Mouse (Mus musculus): ENCODE results near the gene Sept9. TPM values are rescaled to one million over a fixed set of nuclear protein-coding genes. Genes with fewer than 3 reads are reported as not detected.
A peak's percentile ranks its signal among the peaks of the same experiment; 100 is the strongest.

Gene Sept9
- total RNA-seq, 1 experiment from 2014 or later: 171 TPM

DNA sequence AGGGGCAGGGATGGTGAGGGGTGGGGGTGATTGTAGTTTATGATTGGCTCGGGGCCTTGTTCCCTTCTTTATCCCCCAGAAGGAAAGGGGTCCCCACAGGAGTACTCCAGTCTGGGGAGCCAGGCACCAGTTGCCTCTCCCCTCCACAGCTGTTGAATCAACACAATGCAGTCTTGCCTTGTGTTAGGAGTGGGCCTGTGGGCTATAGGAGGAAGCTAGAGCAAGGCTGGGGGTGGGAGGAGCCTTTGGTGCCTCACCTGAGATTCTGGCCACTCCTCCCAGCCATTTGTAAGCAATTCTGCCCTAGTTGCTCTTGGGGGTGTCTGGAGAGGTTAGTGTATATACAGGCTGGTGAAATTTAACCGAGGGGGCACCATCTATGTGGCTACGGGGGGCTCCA lies 88.3 kb downstream of the Sept9 start:
- ATAC-seq (replicated peaks in 1 of 2; ENCODE audit: insufficient read depth in 1 of 2, low FRiP score in 2 of 2, low TSS enrichment in 1 of 2, low read depth in 1 of 2, poor library complexity in 2 of 2, severe bottlenecking in 2 of 2): no peak

DNA sequence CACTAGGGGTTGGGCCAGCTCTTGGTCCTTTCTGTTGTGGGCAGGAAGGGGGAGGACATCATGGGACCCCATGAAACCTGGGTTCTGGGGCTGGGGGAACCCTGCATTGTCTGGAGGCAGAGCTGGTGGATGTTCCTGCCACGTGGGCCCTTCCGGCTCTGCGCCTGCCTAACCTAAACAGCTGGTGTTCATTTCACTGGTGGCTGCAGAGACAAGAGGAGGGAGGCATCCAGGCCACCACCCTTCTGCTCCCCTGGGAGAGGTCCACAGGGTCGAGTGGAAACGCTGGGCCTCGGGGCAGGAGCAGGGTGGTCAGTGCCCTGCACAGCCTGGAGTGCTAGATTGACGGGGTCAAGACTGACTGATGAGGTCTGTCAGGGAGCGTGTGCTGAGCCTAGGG lies 89.3 kb downstream of the Sept9 start:
- no peak for ATAC-seq (replicated peaks in 1 of 2; ENCODE audit: insufficient read depth in 1 of 2, low FRiP score in 2 of 2, low TSS enrichment in 1 of 2, low read depth in 1 of 2, poor library complexity in 2 of 2, severe bottlenecking in 2 of 2)

DNA sequence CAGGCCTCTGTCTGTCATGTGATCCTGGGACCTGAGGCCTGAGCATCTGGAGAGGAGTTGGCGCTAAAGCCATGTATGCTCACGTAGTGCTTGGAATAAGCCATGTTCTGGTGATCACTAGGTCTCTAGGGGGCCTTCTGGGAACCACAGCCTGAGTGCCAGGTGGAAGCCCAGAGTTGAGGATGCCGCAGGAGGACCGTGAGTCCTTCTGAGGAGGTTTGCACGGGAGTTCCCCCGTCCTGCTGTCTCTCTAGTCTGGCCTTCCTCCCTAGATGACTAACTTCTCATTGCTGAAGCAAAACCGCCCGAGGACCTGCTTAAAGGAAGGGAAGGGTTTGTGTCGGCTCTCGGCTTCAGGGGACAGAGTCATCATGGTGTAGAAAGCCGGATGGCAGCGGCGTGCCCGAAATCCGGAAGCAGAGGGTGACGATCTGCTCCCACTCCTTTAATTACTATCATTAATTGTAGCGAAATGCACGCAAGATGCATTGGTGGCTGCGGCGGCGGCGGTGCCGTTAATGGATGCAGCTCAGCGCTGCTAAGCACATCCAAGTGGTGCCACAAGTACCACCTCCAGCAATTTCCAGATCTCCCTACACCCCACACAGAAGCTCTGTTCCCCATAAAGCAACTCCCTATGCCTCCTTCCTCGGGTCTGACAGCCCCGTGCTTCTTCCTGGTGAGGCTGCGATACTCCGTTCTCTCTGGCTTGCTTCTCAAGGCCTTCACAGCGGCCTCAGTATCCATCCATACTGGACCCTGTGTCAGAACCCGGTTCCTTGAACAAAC lies 92.0 kb downstream of the Sept9 start:
- ATAC-seq (replicated peaks in 1 of 2; ENCODE audit: insufficient read depth in 1 of 2, low FRiP score in 2 of 2, low TSS enrichment in 1 of 2, low read depth in 1 of 2, poor library complexity in 2 of 2, severe bottlenecking in 2 of 2): no peak

DNA sequence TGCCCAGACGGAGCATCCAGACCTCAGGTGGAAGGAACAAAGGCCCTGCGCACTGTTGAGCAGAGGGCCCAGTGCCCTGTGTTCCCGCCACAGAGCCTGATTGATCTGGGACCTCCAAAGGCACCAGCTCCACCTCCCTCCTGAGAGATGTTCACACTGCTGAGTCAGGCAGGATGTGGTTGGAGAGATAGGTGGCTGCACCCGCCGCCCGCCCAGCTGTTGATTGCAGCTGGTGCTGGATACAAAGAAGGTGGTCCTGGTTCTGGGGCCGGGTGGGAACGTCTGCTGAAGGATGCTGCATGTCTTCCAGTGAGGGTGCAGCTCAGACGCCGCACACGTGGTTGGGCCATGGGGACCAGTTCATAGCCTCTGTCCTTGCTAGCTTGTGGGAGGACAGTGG lies 93.0 kb downstream of the Sept9 start:
- ATAC-seq (replicated peaks in 1 of 2; ENCODE audit: insufficient read depth in 1 of 2, low FRiP score in 2 of 2, low TSS enrichment in 1 of 2, low read depth in 1 of 2, poor library complexity in 2 of 2, severe bottlenecking in 2 of 2): peak; percentile 52 to 65; a peak in 3 of 4 replicates

DNA sequence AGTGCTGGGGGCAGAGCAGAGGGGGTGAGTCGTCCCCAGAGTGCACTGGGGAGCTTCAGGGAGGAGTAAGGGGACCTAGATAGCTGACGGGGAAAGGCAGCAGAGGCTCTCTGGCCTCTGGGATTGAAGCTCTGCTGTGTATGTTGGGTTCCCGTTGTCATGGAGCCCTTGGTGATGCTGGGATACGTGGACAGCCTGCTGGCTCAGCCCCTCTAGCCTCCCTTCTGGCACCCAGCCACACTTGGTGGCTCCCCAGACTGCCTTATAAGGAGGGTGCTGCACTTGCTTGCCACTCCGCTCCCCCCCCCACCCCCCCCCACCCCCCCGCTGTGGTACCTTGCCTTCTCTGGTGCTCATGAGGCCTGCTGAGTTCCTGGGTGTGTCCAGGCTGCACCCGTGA lies 95.8 kb downstream of the Sept9 start:
- no peak for ATAC-seq (replicated peaks in 1 of 2; ENCODE audit: insufficient read depth in 1 of 2, low FRiP score in 2 of 2, low TSS enrichment in 1 of 2, low read depth in 1 of 2, poor library complexity in 2 of 2, severe bottlenecking in 2 of 2)

DNA sequence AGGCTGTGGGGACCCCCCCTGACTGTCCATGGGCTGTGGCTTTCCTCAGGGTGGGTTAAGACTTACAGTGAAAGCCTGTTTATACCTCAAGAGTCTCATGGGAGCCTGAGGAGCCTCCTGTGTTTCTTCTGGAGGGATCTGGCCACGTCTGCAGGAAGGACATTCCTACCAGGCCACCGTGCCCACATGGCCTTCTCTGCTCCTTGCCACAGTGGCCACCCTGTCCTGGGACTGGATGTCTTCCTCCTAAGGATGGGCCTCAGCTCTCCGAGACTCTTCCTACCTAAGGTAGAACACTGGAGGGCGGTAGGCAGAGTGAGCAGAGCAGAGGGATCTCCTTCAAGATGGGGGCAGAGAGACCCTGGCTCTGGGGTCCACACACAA lies 96.6 kb downstream of the Sept9 start:
- no peak for ATAC-seq (replicated peaks in 1 of 2; ENCODE audit: insufficient read depth in 1 of 2, low FRiP score in 2 of 2, low TSS enrichment in 1 of 2, low read depth in 1 of 2, poor library complexity in 2 of 2, severe bottlenecking in 2 of 2)

DNA sequence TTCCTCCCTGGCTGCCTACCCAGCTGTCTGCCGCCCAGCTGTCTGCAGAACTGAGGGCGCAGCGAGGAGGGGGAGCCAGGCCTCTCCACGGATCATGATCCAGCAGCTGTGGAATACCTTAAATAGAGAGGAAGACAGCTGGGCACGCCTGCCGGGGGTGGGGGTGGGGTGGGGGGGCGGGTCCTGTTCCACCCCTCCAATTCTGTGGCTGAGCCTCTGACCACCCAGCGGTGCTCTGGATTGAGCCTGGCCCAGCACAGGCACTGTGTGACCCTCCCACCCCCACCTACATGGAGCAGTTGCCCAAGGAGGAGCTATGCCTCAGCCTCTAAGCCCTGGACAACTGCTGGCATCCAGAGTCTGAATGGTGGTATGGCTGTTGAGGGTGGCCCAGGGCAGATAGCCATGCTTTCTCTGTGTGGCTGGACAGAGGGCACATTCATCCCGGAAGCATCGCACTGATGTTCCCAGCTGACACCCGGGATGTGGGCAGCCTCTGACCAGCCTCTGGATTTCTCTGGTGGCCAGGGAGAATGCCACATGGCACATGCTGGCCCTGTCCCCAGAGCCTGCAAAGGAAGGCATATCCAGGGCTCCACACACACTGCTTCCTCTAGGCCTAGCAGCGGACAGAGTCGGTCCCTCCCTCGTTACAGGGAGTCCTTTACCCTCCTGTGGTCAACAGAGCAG lies 97.2 kb downstream of the Sept9 start:
- ATAC-seq (replicated peaks in 1 of 2; ENCODE audit: insufficient read depth in 1 of 2, low FRiP score in 2 of 2, low TSS enrichment in 1 of 2, low read depth in 1 of 2, poor library complexity in 2 of 2, severe bottlenecking in 2 of 2): no peak

DNA sequence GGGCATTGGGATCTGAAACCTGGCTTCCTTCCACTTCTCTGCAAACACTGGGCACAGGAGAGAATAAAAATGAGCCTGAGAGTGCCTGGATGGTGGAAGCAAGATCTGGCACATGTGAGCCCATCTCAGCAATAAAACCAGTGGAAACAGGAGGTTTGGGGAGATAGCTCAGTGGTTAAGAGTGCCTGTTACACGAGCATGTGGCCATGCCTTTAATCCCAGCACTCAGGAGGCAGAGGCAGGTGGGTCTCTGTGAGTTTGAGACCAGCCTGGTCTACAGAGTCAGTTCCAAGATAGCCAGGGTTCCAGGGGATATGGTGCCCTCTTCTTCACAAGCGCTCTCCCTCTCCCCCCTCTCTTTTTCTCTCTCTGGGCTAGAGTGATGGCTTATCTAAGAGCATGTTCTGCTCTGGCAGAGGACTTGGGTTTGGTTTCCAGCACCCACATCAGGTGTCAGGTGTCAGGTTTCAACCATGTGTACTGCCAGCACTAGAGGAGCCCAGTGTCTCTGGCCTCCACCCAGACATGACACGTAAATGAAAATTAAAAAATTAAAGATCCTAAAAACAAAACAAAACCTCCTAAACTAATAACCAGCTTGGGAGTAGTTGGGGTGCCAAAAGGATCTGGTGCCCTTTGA lies 97.8 kb downstream of the Sept9 start:
- ATAC-seq (replicated peaks in 1 of 2; ENCODE audit: insufficient read depth in 1 of 2, low FRiP score in 2 of 2, low TSS enrichment in 1 of 2, low read depth in 1 of 2, poor library complexity in 2 of 2, severe bottlenecking in 2 of 2): no peak

DNA sequence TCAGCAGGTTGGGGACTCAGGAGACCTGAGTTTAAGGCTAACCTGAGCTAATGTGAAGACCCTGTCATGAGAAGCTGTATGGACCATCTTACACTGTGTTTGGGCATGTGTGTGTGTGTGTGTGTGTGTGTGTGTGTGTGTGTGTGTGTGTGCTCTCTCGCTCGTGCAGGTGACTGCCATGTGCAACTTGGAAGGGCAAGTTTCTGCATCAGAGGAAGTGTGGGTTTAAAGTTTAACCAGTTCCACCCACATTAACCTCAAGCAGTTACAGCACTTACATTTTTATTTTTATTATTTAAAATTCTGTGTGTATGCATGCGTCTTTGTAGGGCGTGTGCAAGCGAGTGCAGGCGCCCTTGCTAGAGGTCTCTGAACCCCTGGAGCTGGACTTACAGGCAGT lies 100.3 kb downstream of the Sept9 start:
- ATAC-seq (replicated peaks in 1 of 2; ENCODE audit: insufficient read depth in 1 of 2, low FRiP score in 2 of 2, low TSS enrichment in 1 of 2, low read depth in 1 of 2, poor library complexity in 2 of 2, severe bottlenecking in 2 of 2): peak in 1 of 2 experiments; percentile 46; a peak in 1 of 4 replicates

DNA sequence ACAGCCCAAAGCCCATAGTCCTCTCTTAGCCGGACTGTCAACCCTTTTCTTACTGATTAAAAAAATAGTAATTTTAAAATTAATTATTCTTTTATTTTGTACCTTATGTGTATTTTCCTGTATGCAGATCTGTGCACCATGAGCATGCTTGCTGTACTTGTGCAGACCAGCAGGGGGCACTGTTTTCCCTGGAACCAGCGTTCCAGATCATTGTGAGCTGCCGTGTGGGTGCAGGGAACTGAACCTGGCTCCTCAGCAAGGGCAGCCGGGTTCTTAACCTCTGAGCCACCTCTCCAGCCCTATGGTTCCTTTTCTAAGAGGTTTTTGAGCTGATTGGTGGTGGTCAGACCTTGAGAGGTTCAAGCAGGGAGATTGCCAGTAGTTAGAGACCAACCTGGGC lies 101.3 kb downstream of the Sept9 start:
- no peak for ATAC-seq (replicated peaks in 1 of 2; ENCODE audit: insufficient read depth in 1 of 2, low FRiP score in 2 of 2, low TSS enrichment in 1 of 2, low read depth in 1 of 2, poor library complexity in 2 of 2, severe bottlenecking in 2 of 2)

DNA sequence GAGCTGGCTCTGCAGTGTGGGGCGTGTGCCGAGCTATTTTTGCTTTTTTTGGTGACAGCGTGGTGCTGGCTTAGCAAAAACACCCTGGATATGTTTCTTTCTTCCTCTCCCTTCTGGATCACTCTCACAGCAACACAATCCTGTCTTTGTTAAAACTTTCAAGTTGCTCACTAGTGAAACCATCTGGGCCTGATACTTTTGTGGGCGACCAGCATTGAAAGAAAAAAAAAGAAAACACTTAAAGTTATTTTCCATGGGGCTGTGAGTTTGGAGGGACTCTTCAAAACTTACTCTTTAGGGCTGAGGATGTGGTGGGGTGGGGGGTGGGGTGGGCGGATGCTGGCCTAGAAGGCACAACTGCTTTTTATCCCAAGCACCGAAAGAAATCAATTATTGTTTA lies 102.3 kb downstream of the Sept9 start:
- no peak for ATAC-seq (replicated peaks in 1 of 2; ENCODE audit: insufficient read depth in 1 of 2, low FRiP score in 2 of 2, low TSS enrichment in 1 of 2, low read depth in 1 of 2, poor library complexity in 2 of 2, severe bottlenecking in 2 of 2)

DNA sequence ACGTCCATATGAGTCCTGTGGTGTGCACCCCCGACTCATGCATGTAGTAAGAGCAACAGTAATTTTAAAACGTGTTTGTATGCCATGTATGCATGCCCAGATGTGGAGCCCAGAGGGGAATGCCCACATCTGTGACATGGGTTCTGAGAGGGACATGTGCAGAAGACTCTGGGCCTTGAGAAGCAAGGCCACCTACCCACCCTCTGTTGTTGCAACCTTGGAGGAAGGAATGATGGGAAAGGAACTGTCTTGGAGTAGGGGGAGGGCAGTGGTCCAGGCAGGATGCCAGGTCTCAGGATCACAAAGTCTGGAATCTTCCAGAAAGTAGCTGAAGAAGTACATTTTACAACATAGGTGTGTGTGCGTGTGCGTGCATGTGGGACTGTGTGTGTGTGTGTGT lies 102.9 kb downstream of the Sept9 start:
- ATAC-seq (replicated peaks in 1 of 2; ENCODE audit: insufficient read depth in 1 of 2, low FRiP score in 2 of 2, low TSS enrichment in 1 of 2, low read depth in 1 of 2, poor library complexity in 2 of 2, severe bottlenecking in 2 of 2): no peak

DNA sequence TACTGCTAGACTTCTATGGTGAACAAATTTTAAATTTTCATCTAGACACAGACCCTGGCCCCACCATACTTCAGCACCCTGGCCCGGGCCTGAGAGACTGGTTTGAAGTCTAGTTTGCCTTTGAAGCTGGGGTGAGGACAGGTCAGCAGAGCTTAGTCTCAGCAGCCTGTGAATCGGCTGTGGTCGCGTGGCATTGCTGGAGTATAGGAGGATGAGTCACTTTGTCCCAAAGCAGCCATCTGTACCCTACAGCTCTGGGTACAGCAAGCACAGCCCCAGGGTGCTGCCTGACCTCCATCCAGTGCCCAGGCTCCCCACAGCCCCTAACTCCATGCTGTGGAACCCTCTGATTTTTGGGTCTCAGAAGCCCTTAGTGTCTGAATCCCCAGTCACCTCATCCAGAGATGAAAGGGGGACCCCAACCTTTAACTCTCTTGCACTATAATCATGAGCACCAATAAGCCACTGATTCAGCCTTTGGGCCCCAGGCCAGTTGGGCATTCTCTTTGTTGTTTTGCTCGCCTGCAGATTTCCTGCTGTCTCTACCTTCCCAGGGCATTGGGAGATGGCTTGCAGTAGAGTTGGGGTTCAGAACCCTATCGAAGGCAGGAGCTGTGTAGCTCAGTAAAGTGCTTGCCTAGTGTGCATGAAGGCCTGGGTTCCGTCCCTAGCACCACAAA lies 106.2 kb downstream of the Sept9 start:
- no peak for ATAC-seq (replicated peaks in 1 of 2; ENCODE audit: insufficient read depth in 1 of 2, low FRiP score in 2 of 2, low TSS enrichment in 1 of 2, low read depth in 1 of 2, poor library complexity in 2 of 2, severe bottlenecking in 2 of 2)

DNA sequence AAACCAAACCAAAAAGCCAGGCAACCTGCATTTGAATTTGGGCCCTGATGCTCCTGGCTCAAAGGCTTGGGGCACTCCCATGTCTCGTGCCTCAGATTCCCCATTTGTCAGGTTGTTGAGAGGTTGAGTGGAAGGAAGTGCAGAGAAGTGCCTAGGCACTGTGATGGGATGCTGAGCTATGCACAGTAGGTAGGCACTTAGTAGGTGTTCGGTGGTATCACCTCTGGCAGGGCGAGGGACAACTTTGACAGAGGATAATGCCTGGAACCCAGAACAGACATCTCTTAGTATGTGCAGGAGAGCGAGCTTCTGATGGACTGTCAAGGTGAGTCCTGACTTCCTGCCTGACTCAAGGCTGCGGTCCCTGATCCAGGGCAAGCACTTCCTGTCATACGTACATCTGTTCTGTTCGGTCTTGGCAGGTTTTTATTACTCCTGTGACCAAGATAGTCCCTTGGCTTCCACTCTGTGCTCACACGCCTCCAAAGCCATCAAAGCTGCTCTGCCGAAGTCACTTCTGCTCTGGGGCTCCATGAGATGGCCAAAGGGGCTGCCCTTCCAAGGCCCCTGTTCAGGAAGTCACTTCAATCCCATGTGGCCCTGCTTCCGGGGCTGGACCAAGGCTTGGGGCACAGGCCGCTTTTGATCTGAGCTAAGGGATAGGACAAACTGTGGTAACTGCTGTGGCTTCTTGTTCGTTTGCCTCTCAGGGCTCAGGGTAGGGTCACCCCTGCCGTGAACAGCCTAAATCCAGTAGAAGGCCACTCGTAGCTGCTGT lies 107.0 kb downstream of the Sept9 start:
- ATAC-seq (replicated peaks in 1 of 2; ENCODE audit: insufficient read depth in 1 of 2, low FRiP score in 2 of 2, low TSS enrichment in 1 of 2, low read depth in 1 of 2, poor library complexity in 2 of 2, severe bottlenecking in 2 of 2): peak; percentile 34 to 55

DNA sequence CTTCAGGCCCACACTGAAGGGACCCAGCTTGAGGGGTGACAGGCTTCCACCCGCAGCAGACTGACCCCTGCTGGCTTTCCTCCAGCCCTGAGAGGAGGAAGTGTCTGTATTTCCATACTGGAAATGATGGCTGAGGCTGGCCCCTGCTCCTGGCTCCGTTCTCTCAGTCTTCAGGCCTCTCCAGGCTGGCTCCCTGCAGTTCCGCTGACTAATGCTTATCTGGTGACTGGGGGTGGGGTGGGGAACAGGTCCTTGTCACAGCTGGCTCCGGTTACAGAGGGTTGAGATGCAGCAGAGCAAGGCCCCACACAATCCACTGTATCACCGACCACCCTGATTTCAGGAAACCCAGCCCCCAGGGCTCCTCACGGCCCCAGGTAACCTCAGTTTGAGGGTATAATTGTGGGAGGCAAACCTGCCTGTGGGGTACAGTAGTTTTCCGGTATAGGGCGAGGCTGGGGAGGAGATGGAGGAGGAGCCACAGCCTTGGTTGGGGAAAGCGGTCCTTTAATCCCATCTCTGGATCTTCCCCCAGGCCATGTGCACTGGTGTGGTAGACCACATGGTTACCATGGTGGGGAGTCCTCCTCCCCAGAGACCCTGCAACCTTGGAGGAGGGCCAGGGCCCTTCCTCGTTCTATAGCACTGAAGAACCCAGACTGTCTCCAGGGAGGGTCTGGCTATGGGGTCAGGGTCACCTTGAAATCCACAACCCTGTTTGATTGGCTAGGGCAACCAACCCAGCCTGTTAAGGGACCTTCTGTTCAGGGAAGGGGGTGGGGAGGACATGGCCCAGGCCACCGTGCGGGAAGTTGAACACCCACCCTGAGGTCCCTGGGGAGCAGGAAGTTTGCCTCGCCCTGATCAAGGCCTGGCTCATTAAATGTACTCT lies 108.7 kb downstream of the Sept9 start:
- peak; percentile 30 to 43; a peak in 1 of 4 replicates for ATAC-seq (replicated peaks in 1 of 2; ENCODE audit: insufficient read depth in 1 of 2, low FRiP score in 2 of 2, low TSS enrichment in 1 of 2, low read depth in 1 of 2, poor library complexity in 2 of 2, severe bottlenecking in 2 of 2)

DNA sequence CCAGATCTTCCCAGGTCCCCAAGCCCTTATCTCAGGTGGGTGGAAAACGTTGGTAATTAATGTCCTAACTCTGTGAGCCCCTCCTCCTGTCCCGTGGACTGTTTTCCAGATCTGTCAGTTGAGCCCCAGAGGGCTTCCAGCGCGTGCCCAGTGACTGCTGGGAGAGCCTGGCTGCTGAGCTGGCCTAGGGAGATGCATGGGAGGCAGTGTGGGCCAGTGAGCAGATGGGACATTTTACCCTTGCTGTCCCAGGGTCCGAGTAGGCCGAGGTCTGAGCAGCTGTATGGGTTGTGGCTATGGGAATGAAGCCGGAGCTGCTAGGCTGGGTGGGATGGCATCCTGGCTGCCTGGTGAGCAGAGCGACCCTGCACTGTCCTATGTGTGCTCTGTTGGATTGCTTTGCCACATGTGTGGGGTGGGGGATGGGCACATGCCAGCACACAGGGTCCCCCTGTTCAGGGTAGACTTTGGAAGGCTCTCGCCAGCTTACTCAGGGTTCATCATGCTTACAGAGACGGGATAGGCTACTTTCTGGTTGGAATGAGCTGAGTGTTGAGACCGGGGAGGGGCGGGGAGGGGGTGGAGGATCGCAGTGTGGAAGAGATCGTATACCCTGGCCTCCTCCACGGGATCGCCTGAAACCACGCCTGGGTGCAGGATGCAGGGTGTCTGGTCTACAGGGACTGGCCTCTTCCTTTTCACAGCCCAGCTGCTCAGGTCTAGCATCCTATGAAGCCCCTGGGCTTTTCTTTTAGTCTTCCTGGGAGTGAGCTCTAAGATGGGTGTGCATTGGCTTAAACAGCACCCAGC lies 109.9 kb downstream of the Sept9 start:
- no peak for ATAC-seq (replicated peaks in 1 of 2; ENCODE audit: insufficient read depth in 1 of 2, low FRiP score in 2 of 2, low TSS enrichment in 1 of 2, low read depth in 1 of 2, poor library complexity in 2 of 2, severe bottlenecking in 2 of 2)

All from hematopoietic stem cell, adult 5-6 weeks (primary cell).